Mouse (Mus musculus) adrenal gland, postnatal 36 days (tissue): ENCODE data around the gene Krtap27-1. TPM values are rescaled to one million over a fixed set of nuclear protein-coding genes. Genes with fewer than 3 reads are reported as not detected.

Experiments
- DNase-seq, 2 experiments: peaks; one replicate each; pipeline ENCODE4 v3.0.0; 2021; ENCODE audit warnings: mixed read lengths in 1 of 2
- long read RNA-seq, 2 experiments: library from polyadenylated mRNA; stranded (forward); transcript quantifications; one replicate each; pipeline ENCODE4 v2.0.0; 2021; ENCODE audit warnings: borderline sequencing depth in 2 of 2
- total RNA-seq, 2 experiments: library from RNA; stranded (reverse); gene quantifications; 2 replicates each; pipeline ENCODE4 v1.2.3; 2021

The Krtap27-1 gene
- total RNA-seq: not detected
- long read RNA-seq, experiment 1: 0 reads
- long read RNA-seq, experiment 2: 0 reads

GRCm38 (mm10) chr16:88671571-88671970 lies at the start of gene Krtap27-1:
Gene Krtap27-1 (minus strand): TSS chr16:88671671.
- no peak for DNase-seq

- no peak for DNase-seq
Observed at GRCm38 (mm10) chr16:88720031-88720430, 48.6 kb upstream of the Krtap27-1 start.

GRCm38 (mm10) chr16:88716549-88716948 lies 45.1 kb upstream of the Krtap27-1 start:
- no peak for DNase-seq

- DNase-seq: no peak
Observed at GRCm38 (mm10) chr16:88711245-88711644, 39.8 kb upstream of the Krtap27-1 start.

- peak; percentile 24 to 28 for DNase-seq
Observed at GRCm38 (mm10) chr16:88710757-88711156, 39.3 kb upstream of the Krtap27-1 start.

GRCm38 (mm10) chr16:88707496-88708012 lies 36.1 kb upstream of the Krtap27-1 start, which contains the start of gene 2310061N02Rik:
Gene 2310061N02Rik (minus strand): TSS chr16:88707962.
- DNase-seq: no peak

- DNase-seq: peak in 1 of 2 experiments; percentile 2
Observed at GRCm38 (mm10) chr16:88701072-88701864, 29.8 kb upstream of the Krtap27-1 start.

GRCm38 (mm10) chr16:88696256-88696655 lies 24.8 kb upstream of the Krtap27-1 start:
- no peak for DNase-seq

GRCm38 (mm10) chr16:88681282-88681681 lies 9.8 kb upstream of the Krtap27-1 start:
- no peak for DNase-seq

GRCm38 (mm10) chr16:88679099-88679498 lies 7.6 kb upstream of the Krtap27-1 start:
- no peak for DNase-seq

- DNase-seq: peak in 1 of 2 experiments; percentile 3
Observed at GRCm38 (mm10) chr16:88657426-88657825, 14.0 kb downstream of the Krtap27-1 start.

- no peak for DNase-seq
Observed at GRCm38 (mm10) chr16:88651952-88652351, 19.5 kb downstream of the Krtap27-1 start.

GRCm38 (mm10) chr16:88651082-88651481 lies 20.4 kb downstream of the Krtap27-1 start:
- DNase-seq: no peak

GRCm38 (mm10) chr16:88647358-88647846 lies 24.1 kb downstream of the Krtap27-1 start, which contains the start of gene Krtap26-1:
Gene Krtap26-1 (minus strand): TSS chr16:88647796.
- no peak for DNase-seq

GRCm38 (mm10) chr16:88646366-88647111 lies 24.9 kb downstream of the Krtap27-1 start:
- DNase-seq: no peak

- no peak for DNase-seq
Observed at GRCm38 (mm10) chr16:88640053-88640452, 31.4 kb downstream of the Krtap27-1 start.

- DNase-seq: peak in 1 of 2 experiments; percentile 5
Observed at GRCm38 (mm10) chr16:88635142-88635541, 36.3 kb downstream of the Krtap27-1 start.

- no peak for DNase-seq
Observed at GRCm38 (mm10) chr16:88631474-88631873, 40.0 kb downstream of the Krtap27-1 start.

- DNase-seq: no peak
Observed at GRCm38 (mm10) chr16:88627566-88627965, 43.9 kb downstream of the Krtap27-1 start, which contains the start of gene 2310079G19Rik. Gene 2310079G19Rik (minus strand): TSS chr16:88627666.
